Mouse (Mus musculus): ENCODE data around the gene Lef1. TPM values are rescaled to one million over a fixed set of nuclear protein-coding genes. Genes with fewer than 3 reads are reported as not detected.

The Lef1 gene
- polyA plus RNA-seq, 1 experiment from 2014 or later, result 0.25 TPM

GRCm38 (mm10) chr3:131109686-131110070 lies 593 bp upstream of the Lef1 start:
- no peaks in the 10 kb centered on the region for H3K36me3 ChIP-seq (ENCODE audit: control insufficient read depth, insufficient read depth)
- H3K9ac ChIP-seq (ENCODE audit: low read depth, low read length), result no peak overlapping the region
- peaks cover 96% of the 10 kb centered on the region for H3K27me3 ChIP-seq (replicated peaks; ENCODE audit: control insufficient read depth, insufficient read depth, low read length)
- 0 out of 2 replicates have a peak, but pooled peaks cover 4% of the 10 kb centered on the region for H3K4me1 ChIP-seq (replicated peaks; ENCODE audit: control insufficient read depth, insufficient read depth, low read length)
- no peak for ATAC-seq
- WGBS, result 1% methylated on average over 13 of the region's 14 CpGs
- H3K27ac ChIP-seq (ENCODE audit: low read depth, low read length), result no peak overlapping the region
- no peaks in the 10 kb centered on the region for H3K9me3 ChIP-seq (ENCODE audit: control insufficient read depth)
- H3K4me3 ChIP-seq (ENCODE audit: low read depth, low read length), result peak overlapping the region; percentile 48; the same call in 1 of the 2 replicates
- TF ChIP-seq CTCF (IDR thresholded peaks at IDR 0.05; ENCODE audit: low read depth), result no peak
- peak overlapping the region; percentile 81; the same call in 1 of the 2 replicates for H3K4me2 ChIP-seq (replicated peaks; ENCODE audit: low read depth)

- no peak overlapping the region for H3K9ac ChIP-seq (ENCODE audit: low read depth, low read length)
- no peak for TF ChIP-seq CTCF (IDR thresholded peaks at IDR 0.05; ENCODE audit: low read depth)
Measured at GRCm38 (mm10) chr3:131111151-131111850, 1.0 kb downstream of the Lef1 start.

GRCm38 (mm10) chr3:131111851-131112572 lies 1.7 kb downstream of the Lef1 start:
- Histone ChIP-seq H3K27ac (ENCODE audit: low read depth, low read length) (no peak overlapping the region), H3K4me1 (replicated peaks; ENCODE audit: control insufficient read depth, insufficient read depth, low read length) (0 out of 2 replicates have a peak, but pooled peaks cover 4% of the 10 kb centered on the region), H3K4me3 (ENCODE audit: low read depth, low read length) (peak overlapping the region; percentile 48), H3K9me3 (ENCODE audit: control insufficient read depth) (no peaks in the 10 kb centered on the region), H3K4me2 (replicated peaks; ENCODE audit: low read depth) (peak overlapping the region; percentile 81), H3K27me3 (replicated peaks; ENCODE audit: control insufficient read depth, insufficient read depth, low read length) (peaks cover 91% of the 10 kb centered on the region), H3K9ac (ENCODE audit: low read depth, low read length) (no peak overlapping the region), H3K36me3 (ENCODE audit: control insufficient read depth, insufficient read depth) (no peaks in the 10 kb centered on the region)
- WGBS, result under 1% methylated on average over 69 of the region's 69 CpGs
- ATAC-seq, result 0 out of 2 replicates have a peak, but pooled peaks have one; percentile 31
- no peak for TF ChIP-seq CTCF (IDR thresholded peaks at IDR 0.05; ENCODE audit: low read depth)

More at GRCm38 (mm10) chr3:131111151-131111850, 1.0 kb downstream of the Lef1 start:
- peak overlapping the region; percentile 81 for H3K4me2 ChIP-seq (replicated peaks; ENCODE audit: low read depth)
- no peaks in the 10 kb centered on the region for H3K9me3 ChIP-seq (ENCODE audit: control insufficient read depth)
- H3K4me1 ChIP-seq (replicated peaks; ENCODE audit: control insufficient read depth, insufficient read depth, low read length), result 0 out of 2 replicates have a peak, but pooled peaks cover 4% of the 10 kb centered on the region
- ATAC-seq, result no peak; the same call in 1 of the 2 replicates
- H3K36me3 ChIP-seq (ENCODE audit: control insufficient read depth, insufficient read depth), result no peaks in the 10 kb centered on the region
- H3K27me3 ChIP-seq (replicated peaks; ENCODE audit: control insufficient read depth, insufficient read depth, low read length), result peaks cover 94% of the 10 kb centered on the region
- peak overlapping the region; percentile 48 for H3K4me3 ChIP-seq (ENCODE audit: low read depth, low read length)
- no peak overlapping the region for H3K27ac ChIP-seq (ENCODE audit: low read depth, low read length)
- under 1% methylated on average over 58 of the region's 59 CpGs for WGBS

- Histone ChIP-seq H3K4me3 (ENCODE audit: low read depth, low read length) (peak overlapping the region; percentile 48), H3K4me2 (replicated peaks; ENCODE audit: low read depth) (peak overlapping the region; percentile 81), H3K4me1 (replicated peaks; ENCODE audit: control insufficient read depth, insufficient read depth, low read length) (0 out of 2 replicates have a peak, but pooled peaks cover 4% of the 10 kb centered on the region), H3K27ac (ENCODE audit: low read depth, low read length) (no peak overlapping the region), H3K36me3 (ENCODE audit: control insufficient read depth, insufficient read depth) (no peaks in the 10 kb centered on the region), H3K27me3 (replicated peaks; ENCODE audit: control insufficient read depth, insufficient read depth, low read length) (peaks cover 86% of the 10 kb centered on the region), H3K9ac (ENCODE audit: low read depth, low read length) (no peak overlapping the region), H3K9me3 (ENCODE audit: control insufficient read depth) (no peaks in the 10 kb centered on the region)
- ATAC-seq, result no peak
- no peak for TF ChIP-seq CTCF (IDR thresholded peaks at IDR 0.05; ENCODE audit: low read depth)
- WGBS, result under 1% methylated on average over 7 of the region's 7 CpGs
Measured at GRCm38 (mm10) chr3:131112573-131112955, 2.3 kb downstream of the Lef1 start.

- H3K4me3 ChIP-seq (ENCODE audit: low read depth, low read length), result peak overlapping the region; percentile 48; the same call in 1 of the 2 replicates
- H3K4me2 ChIP-seq (replicated peaks; ENCODE audit: low read depth), result no peak overlapping the region
- no peak for TF ChIP-seq CTCF (IDR thresholded peaks at IDR 0.05; ENCODE audit: low read depth)
- no peaks in the 10 kb centered on the region for H3K9me3 ChIP-seq (ENCODE audit: control insufficient read depth)
- no peak for ATAC-seq
- H3K27me3 ChIP-seq (replicated peaks; ENCODE audit: control insufficient read depth, insufficient read depth, low read length), result peaks cover 81% of the 10 kb centered on the region
- H3K9ac ChIP-seq (ENCODE audit: low read depth, low read length), result no peak overlapping the region
- WGBS, result 12% methylated on average over 13 of the region's 13 CpGs
- H3K27ac ChIP-seq (ENCODE audit: low read depth, low read length), result no peak overlapping the region
- no peaks in the 10 kb centered on the region for H3K36me3 ChIP-seq (ENCODE audit: control insufficient read depth, insufficient read depth)
- 0 out of 2 replicates have a peak, but pooled peaks cover 4% of the 10 kb centered on the region for H3K4me1 ChIP-seq (replicated peaks; ENCODE audit: control insufficient read depth, insufficient read depth, low read length)
Measured at GRCm38 (mm10) chr3:131113029-131113428, 2.8 kb downstream of the Lef1 start.

GRCm38 (mm10) chr3:131116116-131116515 lies 5.8 kb downstream of the Lef1 start:
- Histone ChIP-seq H3K4me1 (replicated peaks; ENCODE audit: control insufficient read depth, insufficient read depth, low read length) (0 out of 2 replicates have a peak, but pooled peaks cover 4% of the 10 kb centered on the region), H3K9me3 (ENCODE audit: control insufficient read depth) (no peaks in the 10 kb centered on the region), H3K4me3 (ENCODE audit: low read depth, low read length) (no peak overlapping the region), H3K36me3 (ENCODE audit: control insufficient read depth, insufficient read depth) (no peaks in the 10 kb centered on the region), H3K4me2 (replicated peaks; ENCODE audit: low read depth) (no peak overlapping the region), H3K27me3 (replicated peaks; ENCODE audit: control insufficient read depth, insufficient read depth, low read length) (peaks cover 59% of the 10 kb centered on the region), H3K27ac (ENCODE audit: low read depth, low read length) (no peak overlapping the region), H3K9ac (ENCODE audit: low read depth, low read length) (no peak overlapping the region)
- no peak for TF ChIP-seq CTCF (IDR thresholded peaks at IDR 0.05; ENCODE audit: low read depth)
- no peak for ATAC-seq
- WGBS, result 89% methylated on average over 13 of the region's 13 CpGs
